Mouse (Mus musculus) testis, adult 2 months (tissue): ENCODE results near the gene Psme2. TPM values are rescaled to one million over a fixed set of nuclear protein-coding genes. Genes with fewer than 3 reads are reported as not detected.

Source experiments
- H3K27ac ChIP-seq: fragments of 200-500 bp; 2 replicates; pipeline ENCODE4 v1.5.1; 2012; ENCODE audit warnings: low read depth, low read length; ENCODE audit not compliant: control insufficient read depth, insufficient read depth
- H3K27me3 ChIP-seq: fragments of 200-500 bp; 2 replicates; pipeline ENCODE4 v1.6.1; 2012; ENCODE audit warnings: mild to moderate bottlenecking, low read length, moderate library complexity; ENCODE audit not compliant: control insufficient read depth, insufficient read depth
- H3K36me3 ChIP-seq: fragments of 200-500 bp; 2 replicates; pipeline ENCODE4 v1.6.1; 2012; ENCODE audit warnings: mild to moderate bottlenecking, low read length; ENCODE audit not compliant: control insufficient read depth, insufficient read depth
- H3K4me1 ChIP-seq: fragments of 200-500 bp; 2 replicates; pipeline ENCODE4 v1.6.1; 2012; ENCODE audit warnings: low read length; ENCODE audit not compliant: control insufficient read depth, insufficient read depth
- H3K4me3 ChIP-seq: fragments of 200-500 bp; 2 replicates; pipeline ENCODE4 v1.5.1; 2012; ENCODE audit warnings: low read depth, mild to moderate bottlenecking, low read length, moderate library complexity, mixed read lengths; ENCODE audit not compliant: control insufficient read depth
- CTCF ChIP-seq: fragments of 200-500 bp; IDR thresholded peaks from 2 replicates; pipeline ENCODE4 v1.5.1; 2012; ENCODE audit warnings: low read depth, mild to moderate bottlenecking, inconsistent platforms, low read length, moderate library complexity; ENCODE audit not compliant: control insufficient read depth, insufficient read depth, insufficient replicate concordance
- POLR2A ChIP-seq: fragments of 200-500 bp; IDR thresholded peaks from 2 replicates; pipeline ENCODE4 v1.6.1; 2012; ENCODE audit warnings: low read depth, mild to moderate bottlenecking, inconsistent platforms, low read length, moderate library complexity; ENCODE audit not compliant: control insufficient read depth
- polyA plus RNA-seq: library from polyadenylated mRNA; depleted of rRNA; stranded (reverse); fragments of >200 nt; gene quantifications from 2 replicates; pipeline ENCODE4 v1.2.3, GENCODE M21; 2012

Gene Psme2
- polyA plus RNA-seq, 1 experiment, result 10.2 TPM

- no peaks in the 10 kb centered on the region for H3K36me3 ChIP-seq
- peak overlapping the region; percentile 78 for H3K27ac ChIP-seq
- peak overlapping the region; percentile 88; the same call in 1 of the 2 replicates for H3K4me3 ChIP-seq
- TF ChIP-seq CTCF, result no peak
- TF ChIP-seq POLR2A, result no peak
- H3K27me3 ChIP-seq, result no peaks in the 10 kb centered on the region
- H3K4me1 ChIP-seq, result peaks cover 13% of the 10 kb centered on the region
Measured at GRCm38 (mm10) chr14:55589771-55590448, 1.0 kb downstream of the Psme2 start.

- Histone ChIP-seq H3K27ac (no peak overlapping the region), H3K4me3 (no peak overlapping the region), H3K4me1 (peaks cover 16% of the 10 kb centered on the region), H3K27me3 (no peaks in the 10 kb centered on the region), H3K36me3 (no peaks in the 10 kb centered on the region)
- TF ChIP-seq CTCF (no peak), POLR2A (no peak)
Measured at GRCm38 (mm10) chr14:55589271-55589670, 1.6 kb downstream of the Psme2 start.

- H3K36me3 ChIP-seq, result no peaks in the 10 kb centered on the region
- H3K27me3 ChIP-seq, result no peaks in the 10 kb centered on the region
- TF ChIP-seq POLR2A, result no peak
- TF ChIP-seq CTCF, result no peak
- no peak overlapping the region for H3K27ac ChIP-seq
- peaks cover 7% of the 10 kb centered on the region for H3K4me1 ChIP-seq
- H3K4me3 ChIP-seq, result no peak overlapping the region
Measured at GRCm38 (mm10) chr14:55586149-55586548, 4.8 kb downstream of the Psme2 start.

- H3K36me3 ChIP-seq, result no peaks in the 10 kb centered on the region
- H3K4me3 ChIP-seq, result no peak overlapping the region
- H3K4me1 ChIP-seq, result peaks cover 5% of the 10 kb centered on the region
- TF ChIP-seq POLR2A, result no peak
- no peak for TF ChIP-seq CTCF
- H3K27me3 ChIP-seq, result no peaks in the 10 kb centered on the region
- H3K27ac ChIP-seq, result peak overlapping the region; percentile 52; the same call in 1 of the 2 replicates
Measured at GRCm38 (mm10) chr14:55585566-55585960, 5.3 kb downstream of the Psme2 start.

GRCm38 (mm10) chr14:55584702-55585565, 6.0 kb downstream of the Psme2 start, which contains the start of gene Emc9:
Gene Emc9, minus strand, starts transcription at chr14:55585302.
- Histone ChIP-seq H3K27me3 (no peaks in the 10 kb centered on the region), H3K27ac (peak within 1 kb of the TSS; percentile 56), H3K4me3 (peak within 1 kb of the TSS; percentile 84), H3K36me3 (no peaks in the 10 kb centered on the region), H3K4me1 (peaks cover 3% of the 10 kb centered on the region)
- TF ChIP-seq CTCF (no peak), POLR2A (peak; percentile 38; the same call in 1 of the 2 replicates)

- peaks cover 3% of the 10 kb centered on the region for H3K4me1 ChIP-seq
- no peak for TF ChIP-seq POLR2A
- no peak for TF ChIP-seq CTCF
- no peak overlapping the region for H3K27ac ChIP-seq
- no peaks in the 10 kb centered on the region for H3K36me3 ChIP-seq
- H3K27me3 ChIP-seq, result no peaks in the 10 kb centered on the region
- H3K4me3 ChIP-seq, result peak overlapping the region; percentile 84
Measured at GRCm38 (mm10) chr14:55584303-55584701, 6.6 kb downstream of the Psme2 start.
